Mouse (Mus musculus): ENCODE data around the gene Cdkl3.

GRCm38 (mm10) chr11:52077939-52078338 is 73.9 kb downstream of the Cdkl3 start:
- no peak for TF ChIP-seq CTCF (conservative IDR thresholded peaks at IDR 0.05; ENCODE audit: low read length)
- TF ChIP-seq POU5F1 (IDR thresholded peaks at IDR 0.05; ENCODE audit: borderline replicate concordance, low read length), result no peak
